Mouse (Mus musculus): ENCODE data around the gene Cntnap5b.

- no peak for TF ChIP-seq CTCF (IDR thresholded peaks at IDR 0.05; ENCODE audit: control insufficient read depth, insufficient read depth, insufficient replicate concordance, low read depth, low read length)
- TF ChIP-seq POLR2A (IDR thresholded peaks at IDR 0.05; ENCODE audit: control insufficient read depth, low read depth, low read length) = no peak
Observed at GRCm38 (mm10) chr1:99813334-99814110, 41.0 kb downstream of the Cntnap5b start.
